Mouse (Mus musculus) thymus, adult 2 months (tissue): ENCODE results near the gene Dnajc28. TPM values are rescaled to one million over a fixed set of nuclear protein-coding genes. Genes with fewer than 3 reads are reported as not detected.

ENCODE experiments used
- DNase-seq: peaks from one replicate; pipeline ENCODE4 v3.0.0; 2021
- H3K27ac ChIP-seq: fragments of 200-500 bp; 2 replicates; pipeline ENCODE4 v1.5.1; 2012; ENCODE audit warnings: low read length, control low read depth; ENCODE audit not compliant: control insufficient read depth, insufficient read depth
- H3K27me3 ChIP-seq: fragments of 200-500 bp; 2 replicates; pipeline ENCODE4 v1.6.1; 2012; ENCODE audit warnings: mild to moderate bottlenecking, low read length, moderate library complexity, mixed read lengths; ENCODE audit not compliant: control insufficient read depth, insufficient read depth
- H3K36me3 ChIP-seq: fragments of 200-500 bp; 2 replicates; pipeline ENCODE4 v1.6.1; 2012; ENCODE audit warnings: mild to moderate bottlenecking, low read length, moderate library complexity; ENCODE audit not compliant: control insufficient read depth, insufficient read depth
- H3K4me1 ChIP-seq: fragments of 200-500 bp; replicated peaks from 2 replicates; pipeline ENCODE4 v1.6.1; 2012; ENCODE audit warnings: low read length; ENCODE audit not compliant: control insufficient read depth, insufficient read depth
- H3K4me3 ChIP-seq: fragments of 200-500 bp; 2 replicates; pipeline ENCODE4 v1.5.1; 2012; ENCODE audit warnings: mild to moderate bottlenecking, low read length, control low read depth, moderate library complexity; ENCODE audit not compliant: control insufficient read depth, insufficient read depth
- CTCF ChIP-seq: fragments of 200-500 bp; IDR thresholded peaks from 2 replicates; pipeline ENCODE4 v1.5.1; 2012; ENCODE audit warnings: mild to moderate bottlenecking, control low read depth, low read length, moderate library complexity, borderline replicate concordance; ENCODE audit not compliant: control insufficient read depth, poor library complexity, insufficient read depth; ENCODE audit errors: extremely low read depth
- POLR2A ChIP-seq: fragments of 200-500 bp; IDR thresholded peaks from 2 replicates; pipeline ENCODE4 v1.6.1; 2012; ENCODE audit warnings: mild to moderate bottlenecking, low read length, control low read depth, moderate library complexity; ENCODE audit not compliant: control insufficient read depth, poor library complexity, insufficient read depth; ENCODE audit errors: extremely low read depth
- WGBS: fragments of 180-500 bp; shearing (Covaris S2); methylation state at CpG from one replicate; pipeline ENCODE4 v1.1.7; 2018; 5-methylcytosine and 5-hydroxymethylcytosine counted together
- polyA plus RNA-seq: library from polyadenylated mRNA; depleted of rRNA; stranded (reverse); fragments of >200 nt; gene quantifications from 2 replicates; pipeline ENCODE4 v1.2.3, GENCODE M21; 2012

The Dnajc28 gene
- polyA plus RNA-seq, 1 experiment: 1.3 TPM

- 95% methylated on average over 12 of the region's 12 CpGs for WGBS
- Histone ChIP-seq H3K27ac (no peak overlapping the region), H3K4me1 (no peaks in the 10 kb centered on the region), H3K36me3 (peaks cover 59% of the 10 kb centered on the region), H3K4me3 (no peak overlapping the region), H3K27me3 (no peaks in the 10 kb centered on the region)
- no peak for DNase-seq
- no peak for TF ChIP-seq CTCF
Observed at GRCm38 (mm10) chr16:91633641-91634040, 14.8 kb upstream of the Dnajc28 start.

GRCm38 (mm10) chr16:91632940-91633339 is 14.1 kb upstream of the Dnajc28 start:
- H3K4me1 ChIP-seq: no peaks in the 10 kb centered on the region
- TF ChIP-seq CTCF: no peak
- no peak for TF ChIP-seq POLR2A
- no peak overlapping the region for H3K4me3 ChIP-seq
- 96% methylated on average over 7 of the region's 7 CpGs for WGBS
- no peaks in the 10 kb centered on the region for H3K27me3 ChIP-seq
- no peak for DNase-seq
- peaks cover 57% of the 10 kb centered on the region for H3K36me3 ChIP-seq
- H3K27ac ChIP-seq: no peak overlapping the region

GRCm38 (mm10) chr16:91632439-91632838 is 13.6 kb upstream of the Dnajc28 start:
- WGBS: 97% methylated on average over 5 of the region's 5 CpGs
- TF ChIP-seq CTCF: no peak
- TF ChIP-seq POLR2A: no peak
- H3K27me3 ChIP-seq: no peaks in the 10 kb centered on the region
- no peaks in the 10 kb centered on the region for H3K4me1 ChIP-seq
- H3K27ac ChIP-seq: no peak overlapping the region
- no peak for DNase-seq
- H3K36me3 ChIP-seq: peaks cover 54% of the 10 kb centered on the region
- no peak overlapping the region for H3K4me3 ChIP-seq

GRCm38 (mm10) chr16:91630584-91630983 is 11.8 kb upstream of the Dnajc28 start:
- peaks cover 51% of the 10 kb centered on the region for H3K36me3 ChIP-seq
- DNase-seq: no peak
- H3K4me1 ChIP-seq: no peaks in the 10 kb centered on the region
- H3K27me3 ChIP-seq: no peaks in the 10 kb centered on the region
- 93% methylated on average over 1 of the region's 1 CpGs for WGBS
- TF ChIP-seq POLR2A (no peak), CTCF (no peak)
- no peak overlapping the region for H3K27ac ChIP-seq
- no peak overlapping the region for H3K4me3 ChIP-seq

- Histone ChIP-seq H3K27ac (no peak overlapping the region), H3K4me3 (no peak overlapping the region), H3K36me3 (peaks cover 55% of the 10 kb centered on the region), H3K4me1 (no peaks in the 10 kb centered on the region), H3K27me3 (no peaks in the 10 kb centered on the region)
- 96% methylated on average over 4 of the region's 4 CpGs for WGBS
- no peak for TF ChIP-seq CTCF
- TF ChIP-seq POLR2A: no peak
- no peak for DNase-seq
Observed at GRCm38 (mm10) chr16:91629749-91630148, 10.9 kb upstream of the Dnajc28 start.

- WGBS: 98% methylated on average over 3 of the region's 3 CpGs
- no peak for DNase-seq
- TF ChIP-seq CTCF (no peak), POLR2A (no peak)
- no peak overlapping the region for H3K4me3 ChIP-seq
- H3K27ac ChIP-seq: no peak overlapping the region
- H3K4me1 ChIP-seq: no peaks in the 10 kb centered on the region
- no peaks in the 10 kb centered on the region for H3K27me3 ChIP-seq
- peaks cover 55% of the 10 kb centered on the region for H3K36me3 ChIP-seq
Observed at GRCm38 (mm10) chr16:91628673-91629072, 9.8 kb upstream of the Dnajc28 start.

- 97% methylated on average over 7 of the region's 7 CpGs for whole genome bisulfite sequencing
- no peak for DNase-seq
- H3K4me3 ChIP-seq: no peak overlapping the region
- no peaks in the 10 kb centered on the region for H3K4me1 ChIP-seq
- H3K36me3 ChIP-seq: peaks cover 53% of the 10 kb centered on the region
- no peak for TF ChIP-seq POLR2A
- no peak for TF ChIP-seq CTCF
- H3K27me3 ChIP-seq: no peaks in the 10 kb centered on the region
- H3K27ac ChIP-seq: no peak overlapping the region
Observed at GRCm38 (mm10) chr16:91627831-91628230, 9.0 kb upstream of the Dnajc28 start.
